Mouse (Mus musculus): ENCODE data around the gene Homer2.
A peak's percentile ranks its signal among the peaks of the same experiment; 100 is the strongest.

Homer2 gene

DNA sequence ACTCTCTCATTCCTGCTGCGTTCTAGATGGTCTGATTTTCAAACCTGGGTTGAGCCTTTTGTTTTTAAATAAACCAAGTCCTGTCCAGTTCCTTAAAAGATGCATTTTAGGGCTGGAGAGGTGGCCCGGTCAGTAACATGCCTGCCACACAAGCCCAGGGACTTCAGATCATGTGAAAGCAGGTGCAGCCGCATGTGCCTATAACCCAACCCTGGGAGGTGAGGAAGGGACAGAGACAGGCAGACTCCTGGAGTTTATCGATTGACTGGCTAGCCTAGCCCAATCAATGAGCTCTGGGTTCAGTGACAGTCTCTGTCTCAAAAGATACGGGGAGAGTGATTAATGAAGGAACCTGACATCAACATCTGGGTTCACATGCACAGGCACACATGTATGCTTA is 146.1 kb downstream of the Homer2 start:
- DNase-seq (ENCODE audit: low spot score in 2 of 2), result no peak

DNA sequence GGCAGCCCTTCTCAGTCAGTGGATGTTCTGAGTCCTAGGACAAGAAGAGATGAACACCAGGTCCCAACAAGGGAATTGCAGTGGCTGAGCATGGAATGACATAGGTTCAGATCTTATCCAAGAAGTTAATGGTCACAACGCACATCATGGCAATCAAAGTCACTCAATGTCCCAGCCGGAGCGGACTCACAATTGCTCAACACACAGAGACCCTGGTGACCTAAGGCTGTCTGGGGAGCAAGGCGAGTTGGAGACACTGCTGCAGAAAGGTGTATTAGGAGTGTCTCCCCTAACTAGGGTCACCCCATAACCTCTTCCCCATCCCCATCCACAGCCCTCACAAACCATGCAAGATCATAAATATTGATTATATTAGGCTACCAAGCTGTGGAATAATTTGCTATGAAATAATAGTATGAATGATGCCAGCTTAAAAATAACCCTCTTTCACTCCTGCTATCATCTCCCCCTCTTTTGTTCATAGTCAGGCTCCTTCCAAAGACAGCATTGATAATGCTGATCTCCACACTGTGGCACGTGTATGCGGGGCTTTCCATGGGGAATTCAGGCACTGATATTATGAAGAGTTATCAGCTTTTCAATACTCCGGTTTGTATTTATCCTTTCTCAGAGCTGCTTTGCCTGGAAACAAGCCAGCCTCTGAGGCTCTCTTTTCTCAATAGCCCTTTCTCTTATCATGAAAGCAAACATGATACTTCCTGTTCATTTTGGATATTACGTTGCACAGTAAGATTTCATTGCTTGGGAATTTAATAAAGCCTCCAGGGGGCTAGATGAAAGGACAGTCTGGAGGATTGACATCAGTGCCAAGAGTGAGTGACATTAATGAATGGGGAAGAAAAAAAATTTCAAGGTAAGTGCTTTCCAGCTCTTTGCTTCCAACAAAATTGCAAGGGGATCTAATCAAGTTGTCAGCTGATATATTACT is 147.0 kb downstream of the Homer2 start:
- DNase-seq (ENCODE audit: low spot score in 2 of 2), result no peak

- DNase-seq (ENCODE audit: low spot score in 2 of 2), result no peak
These were observed 147.9 kb downstream of the Homer2 start for GRCm38 (mm10) chr7:81559231-81559980.

DNA sequence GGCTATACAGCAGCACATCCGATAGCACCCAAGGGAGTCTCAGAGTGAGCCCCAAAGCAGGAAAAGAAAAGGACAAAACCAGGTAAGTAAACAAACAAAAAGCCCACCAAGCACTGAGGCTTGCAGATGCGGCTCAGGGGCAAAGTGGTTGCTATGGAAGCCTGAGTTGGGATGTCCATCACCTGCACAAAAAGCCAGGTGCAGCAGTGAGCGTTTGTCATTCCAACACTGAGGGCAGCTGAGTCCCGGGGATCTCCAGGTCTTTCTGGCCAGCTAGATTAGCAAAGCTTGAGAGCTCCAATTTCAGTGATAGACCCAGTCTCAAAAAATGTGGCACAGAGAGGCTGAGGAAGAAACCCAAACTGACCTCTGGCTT is 149.4 kb downstream of the Homer2 start:
- DNase-seq (ENCODE audit: low spot score in 2 of 2), result no peak

GRCm38 (mm10) chr7:81557252-81557984 is 149.9 kb downstream of the Homer2 start:
- no peak for DNase-seq (ENCODE audit: low spot score in 2 of 2)

DNA sequence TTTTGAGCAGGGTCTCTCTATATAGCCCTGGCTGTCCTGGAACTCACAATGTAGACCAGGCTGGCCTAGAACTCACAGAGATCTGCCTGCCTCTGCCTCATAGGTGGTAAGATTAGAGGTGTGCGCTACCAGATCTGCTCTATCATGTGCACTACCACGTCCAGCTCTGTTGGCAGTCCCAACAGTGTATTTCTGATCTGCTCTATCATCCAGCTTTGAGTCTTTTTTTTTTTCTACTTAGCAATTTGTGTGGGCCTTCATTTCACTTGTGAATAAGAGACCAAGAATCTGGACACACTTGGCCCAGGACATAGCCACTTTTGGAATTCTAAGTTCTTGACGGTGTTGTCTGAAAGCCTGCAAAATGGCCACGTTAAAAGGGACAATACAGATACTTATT is 150.5 kb downstream of the Homer2 start:
- DNase-seq (ENCODE audit: low spot score in 2 of 2), result no peak

GRCm38 (mm10) chr7:81554369-81554768 is 153.0 kb downstream of the Homer2 start:
- peak in 1 of 2 experiments; percentile 28 for DNase-seq (ENCODE audit: low spot score in 2 of 2)

DNA sequence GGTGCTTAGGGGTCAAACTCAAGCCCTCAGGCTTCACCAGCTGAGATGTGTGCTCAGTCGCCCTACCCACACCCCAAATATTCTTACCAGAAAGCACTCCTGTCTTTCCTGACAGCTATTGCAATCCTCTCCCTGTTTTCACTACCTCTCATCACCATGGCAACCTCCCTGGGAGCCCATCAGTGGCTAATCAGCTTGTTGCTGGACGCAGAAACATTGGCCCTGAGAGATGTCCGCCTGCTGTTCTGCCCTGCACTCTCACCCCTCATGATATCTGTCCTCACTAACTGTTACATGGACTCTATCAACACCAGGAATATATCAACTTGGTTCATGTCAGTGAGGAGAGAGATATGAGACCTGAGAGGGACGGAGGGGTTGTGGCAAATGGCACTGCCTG is 153.7 kb downstream of the Homer2 start:
- no peak for DNase-seq (ENCODE audit: low spot score in 2 of 2)
